Mouse (Mus musculus) E14TG2a.4 (cell line): Measurements from ENCODE around the gene Slc13a3.

ENCODE experiments used
- H3K27me3 ChIP-seq: 2 replicates; pipeline ENCODE4 v1.6.1; 2014; ENCODE audit warnings: low read length, control low read depth; ENCODE audit not compliant: insufficient read depth
- H3K36me3 ChIP-seq: 2 replicates; pipeline ENCODE4 v1.6.1; 2014; ENCODE audit warnings: low read length, control low read depth; ENCODE audit not compliant: insufficient read depth
- H3K4me1 ChIP-seq: replicated peaks from 2 replicates; pipeline ENCODE4 v1.6.1; 2014; ENCODE audit warnings: low read depth, low read length, control low read depth
- H3K4me3 ChIP-seq: replicated peaks from 2 replicates; pipeline ENCODE4 v1.5.1; 2014; ENCODE audit warnings: mild to moderate bottlenecking, low read length
- H3K9me3 ChIP-seq: 2 replicates; pipeline ENCODE4 v1.6.1; 2014; ENCODE audit warnings: low read length, control low read depth
- CTCF ChIP-seq: conservative IDR thresholded peaks from 2 replicates; pipeline ENCODE4 v1.5.1; 2014; ENCODE audit warnings: low read length
- NANOG ChIP-seq: IDR thresholded peaks from 2 replicates; pipeline ENCODE4 v1.6.1; 2014; ENCODE audit warnings: borderline replicate concordance, low read length, mixed read lengths
- POU5F1 ChIP-seq: IDR thresholded peaks from 2 replicates; pipeline ENCODE4 v1.6.1; 2014; ENCODE audit warnings: low read length, borderline replicate concordance

The Slc13a3 gene

GRCm38 (mm10) chr2:165486881-165487535 is 14.0 kb upstream of the Slc13a3 start:
- Histone ChIP-seq H3K27me3 (peaks cover 4% of the 10 kb centered on the region; the same call in 1 of the 2 replicates), H3K4me1 (peaks cover 26% of the 10 kb centered on the region), H3K9me3 (no peaks in the 10 kb centered on the region), H3K36me3 (peaks cover 33% of the 10 kb centered on the region), H3K4me3 (no peak overlapping the region)
- TF ChIP-seq CTCF (peak; percentile 66), POU5F1 (no peak), NANOG (no peak)

GRCm38 (mm10) chr2:165486401-165486800 is 13.4 kb upstream of the Slc13a3 start:
- H3K9me3 ChIP-seq, result no peaks in the 10 kb centered on the region
- TF ChIP-seq NANOG (no peak), POU5F1 (no peak), CTCF (no peak)
- peaks cover 33% of the 10 kb centered on the region for H3K36me3 ChIP-seq
- no peak overlapping the region for H3K4me3 ChIP-seq
- peaks cover 4% of the 10 kb centered on the region; the same call in 1 of the 2 replicates for H3K27me3 ChIP-seq
- peaks cover 24% of the 10 kb centered on the region for H3K4me1 ChIP-seq

GRCm38 (mm10) chr2:165485826-165486225 is 12.8 kb upstream of the Slc13a3 start:
- peaks cover 4% of the 10 kb centered on the region; the same call in 1 of the 2 replicates for H3K27me3 ChIP-seq
- TF ChIP-seq CTCF, result no peak
- TF ChIP-seq NANOG, result no peak
- TF ChIP-seq POU5F1, result no peak
- peaks cover 29% of the 10 kb centered on the region for H3K36me3 ChIP-seq
- H3K9me3 ChIP-seq, result no peaks in the 10 kb centered on the region
- peaks cover 24% of the 10 kb centered on the region for H3K4me1 ChIP-seq
- H3K4me3 ChIP-seq, result no peak overlapping the region

GRCm38 (mm10) chr2:165484152-165484551 is 11.1 kb upstream of the Slc13a3 start:
- TF ChIP-seq NANOG, result no peak
- no peak for TF ChIP-seq POU5F1
- no peak for TF ChIP-seq CTCF
- peaks cover 19% of the 10 kb centered on the region for H3K4me1 ChIP-seq

GRCm38 (mm10) chr2:165482003-165482402 is 9.0 kb upstream of the Slc13a3 start:
- H3K9me3 ChIP-seq, result peaks cover 4% of the 10 kb centered on the region; the same call in 1 of the 2 replicates
- H3K36me3 ChIP-seq, result no peaks in the 10 kb centered on the region
- TF ChIP-seq CTCF (no peak), POU5F1 (no peak), NANOG (no peak)
- peaks cover 4% of the 10 kb centered on the region; the same call in 1 of the 2 replicates for H3K27me3 ChIP-seq
- no peak overlapping the region for H3K4me3 ChIP-seq
- H3K4me1 ChIP-seq, result peaks cover 19% of the 10 kb centered on the region

More at GRCm38 (mm10) chr2:165484152-165484551, 11.1 kb upstream of the Slc13a3 start:
- Histone ChIP-seq H3K27me3 (peaks cover 4% of the 10 kb centered on the region; the same call in 1 of the 2 replicates), H3K36me3 (peaks cover 12% of the 10 kb centered on the region), H3K4me3 (no peak overlapping the region), H3K9me3 (peaks cover 4% of the 10 kb centered on the region; the same call in 1 of the 2 replicates)

- Histone ChIP-seq H3K9me3 (peaks cover 4% of the 10 kb centered on the region; the same call in 1 of the 2 replicates), H3K4me1 (no peaks in the 10 kb centered on the region; the same call in 1 of the 2 replicates), H3K27me3 (peaks cover 54% of the 10 kb centered on the region), H3K4me3 (no peak overlapping the region), H3K36me3 (no peaks in the 10 kb centered on the region)
- TF ChIP-seq NANOG (no peak), CTCF (no peak), POU5F1 (no peak)
Measured at GRCm38 (mm10) chr2:165475850-165476249, 2.8 kb upstream of the Slc13a3 start.

- Histone ChIP-seq H3K9me3 (peaks cover 4% of the 10 kb centered on the region; the same call in 1 of the 2 replicates), H3K27me3 (peaks cover 56% of the 10 kb centered on the region), H3K4me3 (no peak overlapping the region), H3K4me1 (no peaks in the 10 kb centered on the region; the same call in 1 of the 2 replicates), H3K36me3 (no peaks in the 10 kb centered on the region)
- no peak for TF ChIP-seq POU5F1
- no peak for TF ChIP-seq NANOG
- no peak for TF ChIP-seq CTCF
Measured at GRCm38 (mm10) chr2:165475412-165475811, 2.4 kb upstream of the Slc13a3 start.

- Histone ChIP-seq H3K4me1 (peaks cover 3% of the 10 kb centered on the region), H3K4me3 (no peak overlapping the region), H3K36me3 (no peaks in the 10 kb centered on the region), H3K9me3 (no peaks in the 10 kb centered on the region), H3K27me3 (peaks cover 66% of the 10 kb centered on the region)
- TF ChIP-seq POU5F1 (no peak), NANOG (no peak), CTCF (no peak)
Measured at GRCm38 (mm10) chr2:165471943-165472342, 1.1 kb downstream of the Slc13a3 start.

GRCm38 (mm10) chr2:165470167-165470566 is 2.9 kb downstream of the Slc13a3 start:
- Histone ChIP-seq H3K4me1 (peaks cover 3% of the 10 kb centered on the region), H3K36me3 (no peaks in the 10 kb centered on the region), H3K9me3 (no peaks in the 10 kb centered on the region), H3K27me3 (peaks cover 66% of the 10 kb centered on the region), H3K4me3 (no peak overlapping the region)
- TF ChIP-seq POU5F1, result no peak
- no peak for TF ChIP-seq NANOG
